Mouse (Mus musculus): ENCODE data around the gene Lpgat1. TPM values are rescaled to one million over a fixed set of nuclear protein-coding genes. Genes with fewer than 3 reads are reported as not detected.

Lpgat1 gene
- total and polyA plus RNA-seq, 2 experiments from 2014 or later = 32.7 to 37.5 TPM

DNA sequence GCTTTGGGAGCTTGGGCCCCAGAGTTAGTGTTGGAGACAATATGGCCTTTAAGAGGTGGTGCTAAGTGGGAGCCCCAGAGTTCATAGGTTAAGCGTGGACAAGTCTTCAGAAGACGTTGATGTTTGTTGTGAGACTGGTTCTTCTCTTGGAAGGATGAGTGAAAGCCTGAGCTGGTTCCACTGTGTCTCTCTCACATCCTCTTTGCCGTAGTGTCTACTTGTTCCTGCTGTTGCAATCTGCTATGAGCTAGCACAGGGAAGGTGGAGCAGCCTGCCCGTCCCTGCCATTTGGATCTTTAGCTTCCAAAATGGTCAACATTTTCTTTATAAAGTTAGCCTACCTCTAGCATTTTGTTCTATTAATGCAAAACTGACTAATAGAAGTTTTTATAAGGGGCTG is 16.2 kb downstream of the Lpgat1 start:
- no peak for DNase-seq (ENCODE audit: low spot score)
- no peak overlapping the region for H3K4me3 ChIP-seq (ENCODE audit: low read depth, low read length)
- H3K4me2 ChIP-seq (ENCODE audit: low read depth, low read length) = no peak overlapping the region
- no peak for ATAC-seq (ENCODE audit: insufficient read depth, low read depth)
- H3K36me3 ChIP-seq (replicated peaks; ENCODE audit: control insufficient read depth, insufficient read depth, low read length) = 0 out of 2 replicates have a peak, but pooled peaks cover 6% of the 10 kb centered on the region
- 97% methylated on average over 4 of the region's 4 CpGs for WGBS
- TF ChIP-seq CTCF (IDR thresholded peaks at IDR 0.05; ENCODE audit: low read depth) = no peak
- TF ChIP-seq EP300 (IDR thresholded peaks at IDR 0.05; ENCODE audit: low read depth) = no peak
- no peaks in the 10 kb centered on the region; the same call in 1 of the 2 replicates for H3K4me1 ChIP-seq (ENCODE audit: control insufficient read depth, insufficient read depth)
- no peaks in the 10 kb centered on the region for H3K9me3 ChIP-seq (replicated peaks; ENCODE audit: control insufficient read depth, low read length)
- no peaks in the 10 kb centered on the region for H3K27me3 ChIP-seq (ENCODE audit: control insufficient read depth, insufficient read depth, low read length)
- no peak overlapping the region for H3K27ac ChIP-seq (ENCODE audit: low read depth)
- no peak overlapping the region for H3K9ac ChIP-seq (replicated peaks; ENCODE audit: low read depth, low read length)

DNA sequence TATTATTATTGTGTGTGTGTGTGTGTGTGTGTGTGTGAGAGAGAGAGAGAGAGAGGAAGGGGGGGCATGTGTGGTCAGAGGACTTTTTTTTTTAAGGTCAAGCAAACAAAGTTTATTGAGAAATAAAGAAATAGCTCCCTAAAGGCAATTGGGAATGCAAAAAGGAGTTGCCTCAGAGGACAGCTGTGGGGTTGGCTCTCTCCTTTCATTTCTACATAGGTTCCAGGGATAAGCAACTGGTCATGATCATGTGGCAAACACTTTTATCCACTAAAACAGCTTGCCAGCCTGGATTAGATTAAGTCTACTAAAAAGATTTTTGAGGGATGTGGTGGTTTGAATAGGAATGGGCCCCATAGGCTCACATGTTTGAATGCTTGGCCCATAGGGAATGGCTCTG is 18.8 kb downstream of the Lpgat1 start:
- Histone ChIP-seq H3K27ac (ENCODE audit: low read depth) (no peak overlapping the region), H3K9ac (replicated peaks; ENCODE audit: low read depth, low read length) (no peak overlapping the region), H3K4me3 (ENCODE audit: low read depth, low read length) (no peak overlapping the region), H3K4me1 (ENCODE audit: control insufficient read depth, insufficient read depth) (no peaks in the 10 kb centered on the region; the same call in 1 of the 2 replicates), H3K36me3 (replicated peaks; ENCODE audit: control insufficient read depth, insufficient read depth, low read length) (0 out of 2 replicates have a peak, but pooled peaks cover 6% of the 10 kb centered on the region), H3K4me2 (ENCODE audit: low read depth, low read length) (no peak overlapping the region), H3K27me3 (ENCODE audit: control insufficient read depth, insufficient read depth, low read length) (no peaks in the 10 kb centered on the region), H3K9me3 (replicated peaks; ENCODE audit: control insufficient read depth, low read length) (no peaks in the 10 kb centered on the region)
- ATAC-seq (ENCODE audit: insufficient read depth, low read depth) (no peak), DNase-seq (ENCODE audit: low spot score) (no peak)
- TF ChIP-seq EP300 (IDR thresholded peaks at IDR 0.05; ENCODE audit: low read depth) (no peak), CTCF (IDR thresholded peaks at IDR 0.05; ENCODE audit: low read depth) (no peak)

DNA sequence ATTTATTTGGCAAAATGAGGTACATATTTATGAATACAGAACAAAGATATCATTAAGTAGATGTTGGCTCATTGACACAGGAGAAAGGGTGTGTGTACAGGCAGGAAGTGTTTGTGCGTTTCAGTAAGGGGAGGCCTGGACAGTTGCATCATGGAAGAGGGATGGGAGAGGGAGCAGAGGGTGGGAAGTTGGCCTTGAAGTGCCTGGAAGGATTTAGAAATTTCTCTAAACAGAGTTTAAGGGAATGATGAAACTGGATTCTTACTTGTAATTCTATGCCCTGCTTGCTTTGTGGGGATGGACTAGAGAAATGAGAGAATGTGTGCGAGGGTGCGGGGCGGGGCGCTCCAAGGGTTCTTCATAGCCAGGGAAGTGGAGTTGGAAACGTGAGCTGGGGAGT is 20.2 kb downstream of the Lpgat1 start:
- no peak for TF ChIP-seq EP300 (IDR thresholded peaks at IDR 0.05; ENCODE audit: low read depth)
- no peak for TF ChIP-seq CTCF (IDR thresholded peaks at IDR 0.05; ENCODE audit: low read depth)
- H3K27ac ChIP-seq (ENCODE audit: low read depth) = no peak overlapping the region
- H3K9ac ChIP-seq (replicated peaks; ENCODE audit: low read depth, low read length) = no peak overlapping the region
- no peaks in the 10 kb centered on the region for H3K9me3 ChIP-seq (replicated peaks; ENCODE audit: control insufficient read depth, low read length)
- DNase-seq (ENCODE audit: low spot score) (no peak), ATAC-seq (ENCODE audit: insufficient read depth, low read depth) (no peak)
- no peaks in the 10 kb centered on the region for H3K27me3 ChIP-seq (ENCODE audit: control insufficient read depth, insufficient read depth, low read length)
- 83% methylated on average over 6 of the region's 6 CpGs for WGBS
- 0 out of 2 replicates have a peak, but pooled peaks cover 6% of the 10 kb centered on the region for H3K36me3 ChIP-seq (replicated peaks; ENCODE audit: control insufficient read depth, insufficient read depth, low read length)
- H3K4me2 ChIP-seq (ENCODE audit: low read depth, low read length) = no peak overlapping the region
- H3K4me1 ChIP-seq (ENCODE audit: control insufficient read depth, insufficient read depth) = no peaks in the 10 kb centered on the region; the same call in 1 of the 2 replicates
- no peak overlapping the region for H3K4me3 ChIP-seq (ENCODE audit: low read depth, low read length)

DNA sequence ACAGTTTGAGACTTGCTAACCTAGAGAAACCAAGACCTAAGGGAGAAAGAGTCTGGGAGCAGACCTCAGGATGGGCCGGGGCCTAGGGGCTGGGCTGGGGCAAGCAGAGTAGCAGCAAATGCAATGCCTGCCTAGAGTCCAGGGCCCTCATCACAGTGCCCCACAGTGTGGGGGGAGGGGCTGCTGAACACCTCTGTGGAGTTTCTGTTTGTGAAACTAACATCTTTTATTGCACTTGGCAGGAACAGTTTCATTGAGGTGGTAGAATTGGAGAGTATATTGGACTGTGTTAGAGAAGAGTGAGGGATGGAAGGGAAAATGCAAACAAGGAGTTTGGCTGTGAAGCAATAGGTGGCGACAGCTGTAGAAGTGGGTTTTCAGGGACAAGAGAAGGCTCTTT is 21.1 kb downstream of the Lpgat1 start:
- no peaks in the 10 kb centered on the region; the same call in 1 of the 2 replicates for H3K4me1 ChIP-seq (ENCODE audit: control insufficient read depth, insufficient read depth)
- 0 out of 2 replicates have a peak, but pooled peaks cover 1% of the 10 kb centered on the region for H3K36me3 ChIP-seq (replicated peaks; ENCODE audit: control insufficient read depth, insufficient read depth, low read length)
- ATAC-seq (ENCODE audit: insufficient read depth, low read depth) (no peak), DNase-seq (ENCODE audit: low spot score) (no peak)
- no peak overlapping the region for H3K4me2 ChIP-seq (ENCODE audit: low read depth, low read length)
- WGBS = 75% methylated on average over 2 of the region's 2 CpGs
- H3K9ac ChIP-seq (replicated peaks; ENCODE audit: low read depth, low read length) = no peak overlapping the region
- no peak for TF ChIP-seq CTCF (IDR thresholded peaks at IDR 0.05; ENCODE audit: low read depth)
- TF ChIP-seq EP300 (IDR thresholded peaks at IDR 0.05; ENCODE audit: low read depth) = no peak
- no peaks in the 10 kb centered on the region for H3K9me3 ChIP-seq (replicated peaks; ENCODE audit: control insufficient read depth, low read length)
- no peaks in the 10 kb centered on the region for H3K27me3 ChIP-seq (ENCODE audit: control insufficient read depth, insufficient read depth, low read length)
- no peak overlapping the region for H3K27ac ChIP-seq (ENCODE audit: low read depth)
- H3K4me3 ChIP-seq (ENCODE audit: low read depth, low read length) = no peak overlapping the region

DNA sequence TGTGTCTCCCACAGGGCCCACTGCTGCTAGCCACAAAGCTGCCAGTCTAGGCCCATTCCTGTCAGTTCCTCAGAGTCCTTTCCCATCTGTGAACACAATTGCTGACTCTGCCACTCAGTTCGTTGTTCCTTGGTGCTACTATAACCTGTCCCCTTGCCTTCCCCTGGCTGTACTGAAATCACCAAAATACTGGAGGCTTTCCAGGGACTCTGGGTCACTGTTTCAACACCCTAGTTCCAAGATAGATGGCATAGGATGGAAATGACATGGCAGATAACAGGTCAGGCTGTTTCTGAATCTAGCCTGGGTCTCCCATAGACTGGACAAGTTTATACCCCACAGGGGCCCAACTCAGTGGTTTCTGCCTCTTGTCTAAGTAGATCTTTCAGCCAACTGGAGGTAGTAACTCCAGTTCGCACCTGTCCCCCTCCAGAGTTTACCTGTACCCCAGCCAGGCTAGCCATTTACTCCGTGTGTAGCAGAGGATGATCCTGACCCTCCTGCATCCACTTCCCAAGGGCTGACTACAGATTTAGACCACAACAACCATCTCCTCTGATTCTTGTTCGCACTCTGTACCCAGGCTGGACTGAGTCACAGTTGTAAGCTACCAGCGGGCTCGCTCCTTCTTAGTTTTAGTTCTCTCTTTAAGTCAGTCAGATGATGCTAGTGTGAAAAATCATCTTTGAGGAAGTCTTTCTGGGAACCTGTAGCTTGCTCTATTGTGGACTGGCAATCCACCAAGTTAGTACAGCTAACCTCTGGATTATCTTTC is 23.1 kb downstream of the Lpgat1 start:
- no peaks in the 10 kb centered on the region; the same call in 1 of the 2 replicates for H3K4me1 ChIP-seq (ENCODE audit: control insufficient read depth, insufficient read depth)
- H3K27ac ChIP-seq (ENCODE audit: low read depth) = no peak overlapping the region
- H3K9me3 ChIP-seq (replicated peaks; ENCODE audit: control insufficient read depth, low read length) = no peaks in the 10 kb centered on the region
- no peaks in the 10 kb centered on the region for H3K27me3 ChIP-seq (ENCODE audit: control insufficient read depth, insufficient read depth, low read length)
- no peak overlapping the region for H3K4me2 ChIP-seq (ENCODE audit: low read depth, low read length)
- 86% methylated on average over 6 of the region's 6 CpGs for WGBS
- DNase-seq (ENCODE audit: low spot score) (no peak), ATAC-seq (ENCODE audit: insufficient read depth, low read depth) (no peak)
- no peak overlapping the region for H3K4me3 ChIP-seq (ENCODE audit: low read depth, low read length)
- H3K36me3 ChIP-seq (replicated peaks; ENCODE audit: control insufficient read depth, insufficient read depth, low read length) = 0 out of 2 replicates have a peak, but pooled peaks cover 4% of the 10 kb centered on the region
- TF ChIP-seq EP300 (IDR thresholded peaks at IDR 0.05; ENCODE audit: low read depth) = no peak
- no peak for TF ChIP-seq CTCF (IDR thresholded peaks at IDR 0.05; ENCODE audit: low read depth)
- H3K9ac ChIP-seq (replicated peaks; ENCODE audit: low read depth, low read length) = no peak overlapping the region
